Mouse (Mus musculus) liver, embryonic 12.5 days (tissue): ENCODE measurements around the gene Topaz1. TPM values are rescaled to one million over a fixed set of nuclear protein-coding genes. Genes with fewer than 3 reads are reported as not detected.

Experiments
- ATAC-seq: fragments of 200-750 bp; cut with Nextera tagmentation; 2 replicates; pipeline ENCODE4 v1.8.0; 2017; ENCODE audit warnings: moderate number of reproducible peaks, mild to moderate bottlenecking, moderate library complexity
- H3K27ac ChIP-seq: fragments of 300-500 bp; sonication (generic); 2 replicates; pipeline ENCODE4 v1.5.1; 2016; ENCODE audit warnings: mild to moderate bottlenecking
- H3K27me3 ChIP-seq: fragments of 300-500 bp; sonication (generic); replicated peaks from 2 replicates; pipeline ENCODE4 v1.6.1; 2016; ENCODE audit warnings: mild to moderate bottlenecking, moderate library complexity
- H3K36me3 ChIP-seq: fragments of 300-500 bp; sonication (generic); 2 replicates; pipeline ENCODE4 v1.6.1; 2016; ENCODE audit warnings: mild to moderate bottlenecking, moderate library complexity
- H3K4me1 ChIP-seq: fragments of 300-500 bp; sonication (generic); 2 replicates; pipeline ENCODE4 v1.6.1; 2016
- H3K4me2 ChIP-seq: fragments of 300-500 bp; sonication (generic); 2 replicates; pipeline ENCODE4 v1.6.1; 2016; ENCODE audit warnings: mild to moderate bottlenecking, moderate library complexity
- H3K4me3 ChIP-seq: fragments of 300-500 bp; sonication (generic); 2 replicates; pipeline ENCODE4 v1.5.1; 2016; ENCODE audit warnings: mild to moderate bottlenecking, moderate library complexity
- H3K9ac ChIP-seq: fragments of 300-500 bp; sonication (generic); 2 replicates; pipeline ENCODE4 v1.6.1; 2016; ENCODE audit warnings: mild to moderate bottlenecking, moderate library complexity
- H3K9me3 ChIP-seq: fragments of 300-500 bp; sonication (generic); replicated peaks from 2 replicates; pipeline ENCODE4 v1.6.1; 2016; ENCODE audit warnings: mild to moderate bottlenecking, moderate library complexity
- WGBS: fragments of 180-500 bp; shearing (Covaris S2); methylation state at CpG from one replicate; pipeline ENCODE4 v1.1.7; 2016; ENCODE audit not compliant: insufficient replicate concordance; 5-methylcytosine and 5-hydroxymethylcytosine counted together
- polyA plus RNA-seq: library from polyadenylated mRNA; unstranded; fragments of >200 nt; fragmentation: Nextera tagmentation; extraction: Ambion mirVana; gene quantifications from 2 replicates; pipeline ENCODE4 v1.2.1, GENCODE M21; 2016

The Topaz1 gene
- polyA plus RNA-seq, 1 experiment from 2014 or later = not detected

GRCm38 (mm10) chr9:122736742-122737141 is 10.4 kb upstream of the Topaz1 start:
- Histone ChIP-seq H3K9ac (no peak overlapping the region), H3K27me3 (peaks cover 17% of the 10 kb centered on the region), H3K27ac (no peak overlapping the region), H3K4me1 (no peaks in the 10 kb centered on the region), H3K4me2 (no peak overlapping the region), H3K4me3 (no peak overlapping the region), H3K9me3 (peaks cover 5% of the 10 kb centered on the region; the same call in 1 of the 2 replicates), H3K36me3 (no peaks in the 10 kb centered on the region)
- WGBS = 23% methylated on average over 4 of the region's 4 CpGs
- no peak for ATAC-seq

DNA sequence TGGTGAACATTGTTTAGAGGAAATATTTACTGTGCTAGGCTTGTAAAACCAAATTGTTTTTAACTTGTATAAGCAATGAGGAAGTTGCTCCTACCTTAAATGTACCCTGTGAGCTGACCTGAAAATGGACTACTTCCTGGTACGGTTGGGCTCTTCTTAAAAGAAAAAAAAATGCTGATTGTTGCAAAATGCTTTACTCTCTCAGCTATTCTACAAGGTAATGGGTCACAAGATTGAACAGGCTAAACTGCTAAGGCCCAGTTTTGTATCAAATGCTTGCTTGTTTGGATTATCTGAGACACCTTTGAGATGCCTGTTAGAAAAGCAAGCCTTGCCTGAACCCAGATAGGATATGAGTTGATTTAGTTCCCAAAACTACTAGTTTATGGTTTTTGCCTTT is 1.3 kb upstream of the Topaz1 start:
- no peaks in the 10 kb centered on the region for H3K4me1 ChIP-seq
- no peaks in the 10 kb centered on the region for H3K36me3 ChIP-seq
- H3K4me3 ChIP-seq = no peak overlapping the region
- H3K27me3 ChIP-seq = 0 out of 2 replicates have a peak, but pooled peaks cover 4% of the 10 kb centered on the region
- no peak overlapping the region for H3K9ac ChIP-seq
- H3K9me3 ChIP-seq = no peaks in the 10 kb centered on the region
- no peak for ATAC-seq
- no peak overlapping the region for H3K4me2 ChIP-seq
- 58% methylated on average over 1 of the region's 1 CpGs for WGBS
- H3K27ac ChIP-seq = no peak overlapping the region

GRCm38 (mm10) chr9:122757614-122758013 is 10.5 kb downstream of the Topaz1 start:
- no peak overlapping the region for H3K27ac ChIP-seq
- H3K36me3 ChIP-seq = no peaks in the 10 kb centered on the region
- no peak overlapping the region for H3K4me2 ChIP-seq
- H3K27me3 ChIP-seq = no peaks in the 10 kb centered on the region
- 36% methylated on average over 2 of the region's 2 CpGs for WGBS
- no peak for ATAC-seq
- H3K9me3 ChIP-seq = no peaks in the 10 kb centered on the region
- H3K9ac ChIP-seq = no peak overlapping the region
- H3K4me3 ChIP-seq = no peak overlapping the region
- H3K4me1 ChIP-seq = 0 out of 2 replicates have a peak, but pooled peaks cover 10% of the 10 kb centered on the region

- no peaks in the 10 kb centered on the region for H3K27me3 ChIP-seq
- H3K4me2 ChIP-seq = no peak overlapping the region
- ATAC-seq = no peak
- H3K4me1 ChIP-seq = 0 out of 2 replicates have a peak, but pooled peaks cover 10% of the 10 kb centered on the region
- no peaks in the 10 kb centered on the region for H3K36me3 ChIP-seq
- no peak overlapping the region for H3K9ac ChIP-seq
- no peaks in the 10 kb centered on the region for H3K9me3 ChIP-seq
- no peak overlapping the region for H3K27ac ChIP-seq
- no peak overlapping the region for H3K4me3 ChIP-seq
Measured at GRCm38 (mm10) chr9:122760111-122760510, 13.0 kb downstream of the Topaz1 start.

- no peaks in the 10 kb centered on the region for H3K27me3 ChIP-seq
- no peak overlapping the region for H3K4me2 ChIP-seq
- ATAC-seq = no peak
- no peaks in the 10 kb centered on the region for H3K36me3 ChIP-seq
- H3K4me3 ChIP-seq = no peak overlapping the region
- WGBS = 61% methylated on average over 5 of the region's 5 CpGs
- H3K4me1 ChIP-seq = peaks cover 4% of the 10 kb centered on the region; the same call in 1 of the 2 replicates
- H3K27ac ChIP-seq = no peak overlapping the region
- no peak overlapping the region for H3K9ac ChIP-seq
- H3K9me3 ChIP-seq = no peaks in the 10 kb centered on the region
Measured at GRCm38 (mm10) chr9:122785231-122785630, 38.1 kb downstream of the Topaz1 start.

DNA sequence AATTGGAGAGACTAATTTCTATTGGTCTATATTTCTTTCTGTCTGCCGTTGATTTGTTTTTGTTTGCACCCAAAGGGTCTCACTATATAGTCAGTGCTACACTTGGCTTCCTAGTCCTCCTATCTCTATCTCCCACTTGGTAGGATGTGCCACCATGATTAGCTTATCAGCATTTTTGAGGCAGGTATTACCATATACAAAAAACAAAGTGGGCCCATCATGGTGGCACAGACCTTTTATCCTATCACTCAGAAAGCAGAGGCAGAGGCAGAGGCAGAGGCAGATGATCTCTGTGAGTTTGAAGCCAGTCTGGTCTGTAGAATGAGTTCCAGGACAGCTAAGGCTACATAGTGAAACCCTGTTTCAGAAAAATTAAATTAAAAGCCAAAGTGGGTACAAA is 39.4 kb downstream of the Topaz1 start:
- Histone ChIP-seq H3K4me3 (no peak overlapping the region), H3K4me2 (no peak overlapping the region), H3K36me3 (no peaks in the 10 kb centered on the region), H3K4me1 (peaks cover 4% of the 10 kb centered on the region; the same call in 1 of the 2 replicates), H3K27ac (no peak overlapping the region), H3K27me3 (no peaks in the 10 kb centered on the region), H3K9me3 (no peaks in the 10 kb centered on the region), H3K9ac (no peak overlapping the region)
- 47% methylated on average over 1 of the region's 1 CpGs for WGBS
- peak; percentile 64 for ATAC-seq

- Histone ChIP-seq H3K27ac (peak within 1 kb of the TSS; percentile 83), H3K36me3 (no peaks in the 10 kb centered on the region), H3K4me1 (peaks cover 12% of the 10 kb centered on the region), H3K4me2 (peak within 1 kb of the TSS; percentile 89), H3K4me3 (peak within 1 kb of the TSS; percentile 71), H3K9ac (peak within 1 kb of the TSS; percentile 80), H3K9me3 (no peaks in the 10 kb centered on the region), H3K27me3 (peaks cover 1% of the 10 kb centered on the region; the same call in 1 of the 2 replicates)
- peak; percentile 96 for ATAC-seq
- 6% methylated on average over 42 of the region's 42 CpGs for WGBS
Measured at GRCm38 (mm10) chr9:122805053-122805844, 58.1 kb downstream of the Topaz1 start, which contains the start of gene Tcaim. Gene Tcaim (plus strand): TSS chr9:122805539.

DNA sequence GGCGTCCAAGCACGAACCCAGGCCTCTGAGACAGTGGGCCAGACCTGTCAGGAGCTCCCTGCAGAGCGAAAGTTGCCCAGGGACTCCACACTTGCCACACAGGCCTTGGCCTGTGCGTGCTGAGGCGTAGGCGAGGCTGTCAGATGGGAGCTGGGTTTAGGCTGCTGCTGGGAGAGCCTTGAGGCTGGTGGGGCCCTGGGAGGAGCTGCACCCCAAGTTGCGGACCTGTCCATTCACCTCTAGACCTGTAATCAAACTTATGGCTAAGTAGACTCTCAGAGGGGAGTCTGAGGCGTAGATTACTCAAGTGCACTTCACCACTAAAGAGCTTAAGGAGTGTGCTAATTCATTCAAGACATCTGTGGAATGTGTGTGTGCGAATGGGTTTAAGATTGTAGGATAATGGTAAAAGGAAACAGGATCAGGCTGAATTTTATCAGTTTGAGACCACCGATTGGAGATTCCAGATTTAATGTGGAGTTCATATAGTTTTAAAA is 58.7 kb downstream of the Topaz1 start:
- Histone ChIP-seq H3K4me1 (peaks cover 12% of the 10 kb centered on the region), H3K4me2 (peak overlapping the region; percentile 89), H3K36me3 (no peaks in the 10 kb centered on the region), H3K9me3 (no peaks in the 10 kb centered on the region), H3K4me3 (peak overlapping the region; percentile 71), H3K27ac (peak overlapping the region; percentile 83), H3K9ac (peak overlapping the region; percentile 80), H3K27me3 (no peaks in the 10 kb centered on the region)
- no peak for ATAC-seq
- 18% methylated on average over 10 of the region's 10 CpGs for WGBS

DNA sequence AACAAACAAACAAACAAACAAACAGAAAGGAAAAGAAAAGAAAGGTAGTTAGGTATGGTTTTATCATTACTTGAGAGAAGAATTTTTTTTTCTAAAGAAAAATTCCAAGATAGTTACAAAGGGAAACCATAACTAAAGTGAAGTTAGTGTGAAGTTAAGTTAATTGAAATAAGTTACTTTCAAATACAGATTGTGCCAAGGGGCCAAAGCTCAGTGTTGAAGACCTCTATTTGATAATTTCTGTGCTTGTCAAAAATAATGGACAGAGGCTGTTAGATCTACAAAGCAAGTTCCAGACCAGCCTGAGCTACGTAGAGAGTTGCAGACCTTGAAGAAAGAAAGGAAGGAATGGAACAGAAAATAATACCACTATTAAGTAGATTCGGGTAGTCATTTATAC is 60.0 kb downstream of the Topaz1 start:
- no peak overlapping the region for H3K4me3 ChIP-seq
- WGBS = 67% methylated on average over 2 of the region's 2 CpGs
- H3K36me3 ChIP-seq = no peaks in the 10 kb centered on the region
- H3K9me3 ChIP-seq = no peaks in the 10 kb centered on the region
- H3K27ac ChIP-seq = no peak overlapping the region
- H3K4me2 ChIP-seq = no peak overlapping the region
- H3K27me3 ChIP-seq = no peaks in the 10 kb centered on the region
- peaks cover 12% of the 10 kb centered on the region for H3K4me1 ChIP-seq
- H3K9ac ChIP-seq = no peak overlapping the region
- ATAC-seq = no peak

DNA sequence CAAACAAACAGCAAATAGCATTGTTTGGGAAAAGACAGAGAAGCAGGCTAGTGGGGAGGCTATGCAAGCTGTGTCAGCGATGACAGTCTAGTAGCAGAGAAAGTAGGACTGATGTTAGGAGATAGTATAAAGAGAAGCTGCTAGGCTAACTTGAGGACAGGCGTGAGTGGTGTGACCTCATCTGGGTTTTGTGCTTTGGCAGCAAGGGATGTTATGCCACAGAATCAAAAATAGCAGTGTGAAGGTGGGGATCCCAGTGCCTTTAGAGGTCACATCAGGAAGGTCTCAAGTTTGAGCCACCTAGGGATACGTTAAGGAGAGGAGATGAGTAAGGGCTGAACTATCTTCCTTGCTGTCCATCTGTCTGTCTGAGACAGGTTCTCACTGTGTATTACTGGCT is 63.1 kb downstream of the Topaz1 start:
- no peak for ATAC-seq
- WGBS = 79% methylated on average over 3 of the region's 3 CpGs
- Histone ChIP-seq H3K4me2 (no peak overlapping the region), H3K27ac (no peak overlapping the region), H3K4me1 (peaks cover 8% of the 10 kb centered on the region), H3K27me3 (no peaks in the 10 kb centered on the region), H3K9ac (no peak overlapping the region), H3K4me3 (no peak overlapping the region), H3K36me3 (no peaks in the 10 kb centered on the region), H3K9me3 (no peaks in the 10 kb centered on the region)

DNA sequence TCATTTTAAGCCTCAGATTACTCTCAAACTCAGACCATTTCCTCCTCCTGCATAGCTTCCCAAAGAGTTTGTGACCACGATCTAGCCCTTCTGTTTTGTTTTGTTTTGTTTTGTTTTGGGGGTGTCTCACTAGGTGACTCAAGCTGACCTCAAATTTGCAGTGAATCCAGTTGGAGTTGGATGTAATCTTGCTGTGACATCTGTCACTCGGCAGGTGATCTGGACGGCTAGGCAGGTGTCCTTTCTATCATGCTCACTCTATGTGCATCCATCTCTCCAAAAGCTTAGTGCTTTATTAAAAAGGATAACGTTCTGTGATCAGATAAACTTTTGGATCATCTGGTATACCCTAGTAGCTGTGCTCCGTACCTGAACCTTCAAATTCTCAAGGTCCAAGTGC is 65.2 kb downstream of the Topaz1 start:
- Histone ChIP-seq H3K9ac (no peak overlapping the region), H3K4me1 (no peaks in the 10 kb centered on the region), H3K36me3 (no peaks in the 10 kb centered on the region), H3K27me3 (no peaks in the 10 kb centered on the region), H3K9me3 (no peaks in the 10 kb centered on the region), H3K27ac (no peak overlapping the region), H3K4me3 (no peak overlapping the region), H3K4me2 (no peak overlapping the region)
- 65% methylated on average over 5 of the region's 5 CpGs for WGBS
- ATAC-seq = no peak

DNA sequence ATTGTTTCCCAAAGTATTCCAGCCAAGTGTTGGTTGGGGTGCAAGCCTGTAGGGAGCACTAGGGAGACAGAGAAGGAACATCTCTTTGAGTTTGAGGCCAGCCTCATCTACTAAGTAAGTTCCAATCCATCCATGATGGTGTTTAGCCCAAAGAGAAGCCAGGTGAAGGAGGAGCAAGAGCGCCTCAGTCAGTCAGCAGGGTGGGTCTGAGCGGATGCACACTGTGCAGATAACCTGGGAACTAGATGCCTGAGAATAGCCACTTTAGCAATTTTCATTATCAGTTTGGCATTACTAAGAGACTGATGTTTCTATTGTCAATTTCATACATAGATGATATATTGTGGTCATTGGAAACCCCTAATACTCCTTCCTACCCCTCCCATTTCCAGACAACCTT is 67.6 kb downstream of the Topaz1 start:
- Histone ChIP-seq H3K36me3 (peaks cover 4% of the 10 kb centered on the region; the same call in 1 of the 2 replicates), H3K4me2 (no peak overlapping the region), H3K27me3 (no peaks in the 10 kb centered on the region), H3K4me1 (no peaks in the 10 kb centered on the region), H3K9ac (no peak overlapping the region), H3K4me3 (no peak overlapping the region), H3K9me3 (no peaks in the 10 kb centered on the region), H3K27ac (no peak overlapping the region)
- no peak for ATAC-seq
- WGBS = 77% methylated on average over 2 of the region's 2 CpGs
